Comparison of ENCODE assay signal across 7 mouse cellular contexts in genomic region chr10:30600542-30600966, GRCm38 (mm10). TPM values are rescaled to one million over a fixed set of nuclear protein-coding genes. Genes with fewer than 3 reads are reported as not detected.
DNase-seq lines count a peak whose midpoint lies in the region; ATAC-seq lines count a peak whose summit lies in the region.

Trmt11 (minus strand) TSS chr10:30600749.

- peak within 1 kb of the TSS; percentile 94 for H3K9ac ChIP-seq in intestine, embryonic 16.5 days (ENCODE audit: low read depth, low read length)
- peak within 1 kb of the TSS; percentile 85 for H3K9ac ChIP-seq in midbrain, embryonic 11.5 days (ENCODE audit: low read length)

- H3K27me3 ChIP-seq in intestine, embryonic 16.5 days (replicated peaks; ENCODE audit: control insufficient read depth, insufficient read depth, low read length) = no peaks in the 10 kb centered on the region
- no peaks in the 10 kb centered on the region for H3K27me3 ChIP-seq in midbrain, embryonic 11.5 days (ENCODE audit: control insufficient read depth, insufficient read depth, low read length)

- under 1% methylated on average over 25 of the region's 28 CpGs for WGBS in intestine, embryonic 16.5 days
- WGBS in midbrain, embryonic 11.5 days = under 1% methylated on average over 27 of the region's 28 CpGs

- ATAC-seq in intestine, embryonic 16.5 days = peak; percentile 98
- ATAC-seq in midbrain, embryonic 11.5 days (ENCODE audit: low FRiP score) = peak; percentile 96

- H3K4me1 ChIP-seq in intestine, embryonic 16.5 days (ENCODE audit: control insufficient read depth, insufficient read depth, low read length) = peaks cover 8% of the 10 kb centered on the region
- H3K4me1 ChIP-seq in midbrain, embryonic 11.5 days (ENCODE audit: control insufficient read depth, insufficient read depth, low read length) = peaks cover 3% of the 10 kb centered on the region; the same call in 1 of the 2 replicates

- peak within 1 kb of the TSS; percentile 87 for H3K4me3 ChIP-seq in intestine, embryonic 16.5 days (ENCODE audit: low read length)
- peak within 1 kb of the TSS; percentile 78 for H3K4me3 ChIP-seq in midbrain, embryonic 11.5 days (ENCODE audit: low read depth, low read length)

- peaks cover 4% of the 10 kb centered on the region; the same call in 1 of the 2 replicates for H3K36me3 ChIP-seq in intestine, embryonic 16.5 days (ENCODE audit: control insufficient read depth, insufficient read depth, low read length)
- peaks cover 3% of the 10 kb centered on the region; the same call in 1 of the 2 replicates for H3K36me3 ChIP-seq in midbrain, embryonic 11.5 days (ENCODE audit: control insufficient read depth, insufficient read depth, low read length)

- no peaks in the 10 kb centered on the region for H3K9me3 ChIP-seq in intestine, embryonic 16.5 days (ENCODE audit: control insufficient read depth, low read length)
- no peaks in the 10 kb centered on the region for H3K9me3 ChIP-seq in midbrain, embryonic 11.5 days (ENCODE audit: control insufficient read depth, low read length)

- H3K27ac ChIP-seq in intestine, embryonic 16.5 days (ENCODE audit: low read length) = peak within 1 kb of the TSS; percentile 79
- peak within 1 kb of the TSS; percentile 66 for H3K27ac ChIP-seq in midbrain, embryonic 11.5 days (ENCODE audit: low read depth, low read length)

- peak; percentile 87 to 89 for DNase-seq in adrenal gland, adult 18-20 months (ENCODE audit: low spot score in 2 of 2)
- peak; percentile 96 for DNase-seq in embryo, embryonic 11 days
- peak; percentile 86 to 87 for DNase-seq in gastrocnemius, postnatal 36 days
- peak; percentile 89 to 90 for DNase-seq in left cerebral cortex, postnatal 36 days (ENCODE audit: low spot score in 2 of 2)
- DNase-seq in midbrain, embryonic 11.5 days (ENCODE audit: low spot score, missing footprints) = peak; percentile 97
- peak; percentile 81 for DNase-seq in skeletal muscle tissue, adult 2 months (ENCODE audit: low read depth, low spot score)

- intact Hi-C loops in gastrocnemius, postnatal 36 days (cut with DNase I) = no loop called here
- intact Hi-C loops in left cerebral cortex, postnatal 36 days (cut with DNase I) = no loop called here

- H3K4me2 ChIP-seq in intestine, embryonic 16.5 days (ENCODE audit: low read depth, low read length) = peak within 1 kb of the TSS; percentile 81
- H3K4me2 ChIP-seq in midbrain, embryonic 11.5 days = peak within 1 kb of the TSS; percentile 62

RNA-seq across cellular contexts. Expression of gene Trmt11, which starts in this region (rescaled TPM):
- 1 to 10 TPM; 6.9 to 7.8 TPM for total RNA-seq in adrenal gland, adult 18-20 months (2021)
- total RNA-seq in gastrocnemius, postnatal 36 days (2021) = 1 to 10 TPM; 2.7 to 4.2 TPM
- polyA plus RNA-seq in intestine, embryonic 16.5 days (2015; fragmentation: Nextera tagmentation; extraction: Ambion mirVana) = 24.0 and 27.7 TPM in 2 replicates
- total RNA-seq in left cerebral cortex, postnatal 36 days (2021) = 1 to 10 TPM; 8.0 to 8.4 TPM
- polyA plus RNA-seq in midbrain, embryonic 11.5 days (2014; fragmentation: Nextera tagmentation; extraction: Ambion mirVana) = 27.8 and 28.6 TPM in 2 replicates

Comparison
In these comparisons a context has a peak if more than half of its experiments do, and no peak if none do; other contexts are left out.
1. Peak in every context shown above with its lines: DNase-seq, ATAC-seq, H3K4me3 ChIP-seq and H3K27ac ChIP-seq.